Mouse (Mus musculus): Measurements from ENCODE around the gene Cdh12. TPM values are rescaled to one million over a fixed set of nuclear protein-coding genes. Genes with fewer than 3 reads are reported as not detected.
"Not testable (repeated sequence)": the region's sequence is repeated elsewhere in the genome, so short reads cannot be mapped to it uniquely, and the experiment has no call there.

Cdh12 gene
- polyA plus RNA-seq, 1 experiment from 2014 or later = 6.8 TPM

GRCm38 (mm10) chr15:21375871-21376270 is 926.8 kb downstream of the Cdh12 start:
- ATAC-seq (ENCODE audit: low FRiP score, low TSS enrichment) = no peak
- Histone ChIP-seq H3K9me3 (ENCODE audit: control insufficient read depth, low read length) (no peaks in the 10 kb centered on the region), H3K36me3 (ENCODE audit: control insufficient read depth, insufficient read depth, low read length) (no peaks in the 10 kb centered on the region), H3K4me3 (replicated peaks; ENCODE audit: low read depth, low read length) (no peak overlapping the region), H3K9ac (replicated peaks; ENCODE audit: low read length) (no peak overlapping the region), H3K27me3 (ENCODE audit: control insufficient read depth, insufficient read depth, low read length) (no peaks in the 10 kb centered on the region), H3K4me1 (ENCODE audit: control insufficient read depth, insufficient read depth, low read length) (no peaks in the 10 kb centered on the region), H3K4me2 (ENCODE audit: low read length) (no peak overlapping the region), H3K27ac (replicated peaks; ENCODE audit: low read depth, low read length) (no peak overlapping the region)
- no peak for DNase-seq
- 84% methylated on average over 3 of the region's 3 CpGs for WGBS

GRCm38 (mm10) chr15:21391442-21391841 is 942.4 kb downstream of the Cdh12 start:
- not testable (repeated sequence) for H3K9ac ChIP-seq (replicated peaks; ENCODE audit: low read length); DNase-seq; H3K27me3 ChIP-seq (ENCODE audit: control insufficient read depth, insufficient read depth, low read length); H3K9me3 ChIP-seq (ENCODE audit: control insufficient read depth, low read length); H3K27ac ChIP-seq (replicated peaks; ENCODE audit: low read depth, low read length); H3K4me2 ChIP-seq (ENCODE audit: low read length); H3K4me3 ChIP-seq (replicated peaks; ENCODE audit: low read depth, low read length); H3K4me1 ChIP-seq (ENCODE audit: control insufficient read depth, insufficient read depth, low read length); H3K36me3 ChIP-seq (ENCODE audit: control insufficient read depth, insufficient read depth, low read length); ATAC-seq (ENCODE audit: low FRiP score, low TSS enrichment)
- 81% methylated on average over 14 of the region's 14 CpGs for WGBS

- H3K36me3 ChIP-seq (ENCODE audit: control insufficient read depth, insufficient read depth, low read length) = no peaks in the 10 kb centered on the region
- H3K27me3 ChIP-seq (ENCODE audit: control insufficient read depth, insufficient read depth, low read length) = no peaks in the 10 kb centered on the region
- no peak for ATAC-seq (ENCODE audit: low FRiP score, low TSS enrichment)
- no peaks in the 10 kb centered on the region for H3K9me3 ChIP-seq (ENCODE audit: control insufficient read depth, low read length)
- H3K4me1 ChIP-seq (ENCODE audit: control insufficient read depth, insufficient read depth, low read length) = no peaks in the 10 kb centered on the region
- no peak overlapping the region for H3K4me2 ChIP-seq (ENCODE audit: low read length)
- WGBS = 6% methylated on average over 3 of the region's 3 CpGs
- no peak overlapping the region for H3K9ac ChIP-seq (replicated peaks; ENCODE audit: low read length)
- no peak overlapping the region for H3K4me3 ChIP-seq (replicated peaks; ENCODE audit: low read depth, low read length)
- DNase-seq = no peak
- no peak overlapping the region for H3K27ac ChIP-seq (replicated peaks; ENCODE audit: low read depth, low read length)
Observed at GRCm38 (mm10) chr15:21393080-21393479, 944.0 kb downstream of the Cdh12 start.

- Histone ChIP-seq H3K9me3 (ENCODE audit: control insufficient read depth, low read length) (no peaks in the 10 kb centered on the region), H3K4me2 (ENCODE audit: low read length) (no peak overlapping the region), H3K9ac (replicated peaks; ENCODE audit: low read length) (no peak overlapping the region), H3K27ac (replicated peaks; ENCODE audit: low read depth, low read length) (no peak overlapping the region), H3K36me3 (ENCODE audit: control insufficient read depth, insufficient read depth, low read length) (no peaks in the 10 kb centered on the region), H3K27me3 (ENCODE audit: control insufficient read depth, insufficient read depth, low read length) (no peaks in the 10 kb centered on the region), H3K4me3 (replicated peaks; ENCODE audit: low read depth, low read length) (no peak overlapping the region), H3K4me1 (ENCODE audit: control insufficient read depth, insufficient read depth, low read length) (no peaks in the 10 kb centered on the region)
- WGBS = 71% methylated on average over 6 of the region's 6 CpGs
- no peak for ATAC-seq (ENCODE audit: low FRiP score, low TSS enrichment)
- DNase-seq = no peak
Observed at GRCm38 (mm10) chr15:21405196-21405595, 956.1 kb downstream of the Cdh12 start.

GRCm38 (mm10) chr15:21407324-21408044 is 958.4 kb downstream of the Cdh12 start:
- Histone ChIP-seq H3K9me3 (ENCODE audit: control insufficient read depth, low read length) (no peaks in the 10 kb centered on the region), H3K4me1 (ENCODE audit: control insufficient read depth, insufficient read depth, low read length) (no peaks in the 10 kb centered on the region), H3K4me2 (ENCODE audit: low read length) (no peak overlapping the region), H3K27ac (replicated peaks; ENCODE audit: low read depth, low read length) (no peak overlapping the region), H3K36me3 (ENCODE audit: control insufficient read depth, insufficient read depth, low read length) (no peaks in the 10 kb centered on the region), H3K9ac (replicated peaks; ENCODE audit: low read length) (no peak overlapping the region), H3K27me3 (ENCODE audit: control insufficient read depth, insufficient read depth, low read length) (no peaks in the 10 kb centered on the region), H3K4me3 (replicated peaks; ENCODE audit: low read depth, low read length) (no peak overlapping the region)
- ATAC-seq (ENCODE audit: low FRiP score, low TSS enrichment) = peak; percentile 81; the same call in 1 of the 2 replicates
- DNase-seq = peak; percentile 87
- WGBS = 73% methylated on average over 2 of the region's 2 CpGs

- 77% methylated on average over 4 of the region's 4 CpGs for WGBS
- Histone ChIP-seq H3K4me3 (replicated peaks; ENCODE audit: low read depth, low read length) (no peak overlapping the region), H3K9ac (replicated peaks; ENCODE audit: low read length) (no peak overlapping the region), H3K36me3 (ENCODE audit: control insufficient read depth, insufficient read depth, low read length) (no peaks in the 10 kb centered on the region), H3K9me3 (ENCODE audit: control insufficient read depth, low read length) (no peaks in the 10 kb centered on the region), H3K27me3 (ENCODE audit: control insufficient read depth, insufficient read depth, low read length) (no peaks in the 10 kb centered on the region), H3K4me1 (ENCODE audit: control insufficient read depth, insufficient read depth, low read length) (no peaks in the 10 kb centered on the region), H3K27ac (replicated peaks; ENCODE audit: low read depth, low read length) (no peak overlapping the region), H3K4me2 (ENCODE audit: low read length) (no peak overlapping the region)
- DNase-seq (no peak), ATAC-seq (ENCODE audit: low FRiP score, low TSS enrichment) (no peak)
Observed at GRCm38 (mm10) chr15:21437347-21437746, 988.3 kb downstream of the Cdh12 start.

GRCm38 (mm10) chr15:21437924-21438323 is 988.9 kb downstream of the Cdh12 start:
- DNase-seq = peak; percentile 8
- Histone ChIP-seq H3K36me3 (ENCODE audit: control insufficient read depth, insufficient read depth, low read length) (no peaks in the 10 kb centered on the region), H3K4me3 (replicated peaks; ENCODE audit: low read depth, low read length) (no peak overlapping the region), H3K4me2 (ENCODE audit: low read length) (no peak overlapping the region), H3K27me3 (ENCODE audit: control insufficient read depth, insufficient read depth, low read length) (no peaks in the 10 kb centered on the region), H3K9ac (replicated peaks; ENCODE audit: low read length) (no peak overlapping the region), H3K4me1 (ENCODE audit: control insufficient read depth, insufficient read depth, low read length) (no peaks in the 10 kb centered on the region), H3K9me3 (ENCODE audit: control insufficient read depth, low read length) (no peaks in the 10 kb centered on the region), H3K27ac (replicated peaks; ENCODE audit: low read depth, low read length) (no peak overlapping the region)
- no peak for ATAC-seq (ENCODE audit: low FRiP score, low TSS enrichment)

GRCm38 (mm10) chr15:21458098-21458497 is 1009.0 kb downstream of the Cdh12 start:
- no peak overlapping the region for H3K9ac ChIP-seq (replicated peaks; ENCODE audit: low read length)
- ATAC-seq (ENCODE audit: low FRiP score, low TSS enrichment) = no peak

GRCm38 (mm10) chr15:21519355-21519869 is 1070.3 kb downstream of the Cdh12 start:
- H3K4me1 ChIP-seq (ENCODE audit: control insufficient read depth, insufficient read depth, low read length) = no peaks in the 10 kb centered on the region
- no peak overlapping the region for H3K4me3 ChIP-seq (replicated peaks; ENCODE audit: low read depth, low read length)
- H3K4me2 ChIP-seq (ENCODE audit: low read length) = no peak overlapping the region
- ATAC-seq (ENCODE audit: low FRiP score, low TSS enrichment) (no peak; the same call in 1 of the 2 replicates), DNase-seq (peak; percentile 79)
- H3K9ac ChIP-seq (replicated peaks; ENCODE audit: low read length) = no peak overlapping the region
- no peak overlapping the region for H3K27ac ChIP-seq (replicated peaks; ENCODE audit: low read depth, low read length)
- no peaks in the 10 kb centered on the region for H3K27me3 ChIP-seq (ENCODE audit: control insufficient read depth, insufficient read depth, low read length)
- no peaks in the 10 kb centered on the region for H3K36me3 ChIP-seq (ENCODE audit: control insufficient read depth, insufficient read depth, low read length)
- H3K9me3 ChIP-seq (ENCODE audit: control insufficient read depth, low read length) = no peaks in the 10 kb centered on the region

More at GRCm38 (mm10) chr15:21458098-21458497, 1009.0 kb downstream of the Cdh12 start:
- Histone ChIP-seq H3K4me1 (ENCODE audit: control insufficient read depth, insufficient read depth, low read length) (no peaks in the 10 kb centered on the region), H3K4me2 (ENCODE audit: low read length) (no peak overlapping the region), H3K27ac (replicated peaks; ENCODE audit: low read depth, low read length) (no peak overlapping the region), H3K27me3 (ENCODE audit: control insufficient read depth, insufficient read depth, low read length) (no peaks in the 10 kb centered on the region), H3K4me3 (replicated peaks; ENCODE audit: low read depth, low read length) (no peak overlapping the region), H3K9me3 (ENCODE audit: control insufficient read depth, low read length) (no peaks in the 10 kb centered on the region), H3K36me3 (ENCODE audit: control insufficient read depth, insufficient read depth, low read length) (no peaks in the 10 kb centered on the region)
- DNase-seq = no peak
- WGBS = 89% methylated on average over 2 of the region's 2 CpGs

Data from midbrain, embryonic 14.5 days (tissue).